Mouse (Mus musculus): Measurements from ENCODE around the gene Kcnc3.

GRCm38 (mm10) chr7:44614041-44614688 lies 23.7 kb downstream of the Kcnc3 start:
- TF ChIP-seq POLR2A (IDR thresholded peaks at IDR 0.05; ENCODE audit: borderline replicate concordance, control insufficient read depth, low read depth, low read length) (no peak), CTCF (IDR thresholded peaks at IDR 0.05; ENCODE audit: control insufficient read depth, insufficient read depth, low read length) (no peak)
